Mouse (Mus musculus): ENCODE measurements around the gene Ddx23. TPM values are rescaled to one million over a fixed set of nuclear protein-coding genes. Genes with fewer than 3 reads are reported as not detected.
A peak's percentile ranks its signal among the peaks of the same experiment; 100 is the strongest.

The Ddx23 gene
- total and polyA plus RNA-seq, 2 experiments from 2014 or later: 12.9 to 25.1 TPM

DNA sequence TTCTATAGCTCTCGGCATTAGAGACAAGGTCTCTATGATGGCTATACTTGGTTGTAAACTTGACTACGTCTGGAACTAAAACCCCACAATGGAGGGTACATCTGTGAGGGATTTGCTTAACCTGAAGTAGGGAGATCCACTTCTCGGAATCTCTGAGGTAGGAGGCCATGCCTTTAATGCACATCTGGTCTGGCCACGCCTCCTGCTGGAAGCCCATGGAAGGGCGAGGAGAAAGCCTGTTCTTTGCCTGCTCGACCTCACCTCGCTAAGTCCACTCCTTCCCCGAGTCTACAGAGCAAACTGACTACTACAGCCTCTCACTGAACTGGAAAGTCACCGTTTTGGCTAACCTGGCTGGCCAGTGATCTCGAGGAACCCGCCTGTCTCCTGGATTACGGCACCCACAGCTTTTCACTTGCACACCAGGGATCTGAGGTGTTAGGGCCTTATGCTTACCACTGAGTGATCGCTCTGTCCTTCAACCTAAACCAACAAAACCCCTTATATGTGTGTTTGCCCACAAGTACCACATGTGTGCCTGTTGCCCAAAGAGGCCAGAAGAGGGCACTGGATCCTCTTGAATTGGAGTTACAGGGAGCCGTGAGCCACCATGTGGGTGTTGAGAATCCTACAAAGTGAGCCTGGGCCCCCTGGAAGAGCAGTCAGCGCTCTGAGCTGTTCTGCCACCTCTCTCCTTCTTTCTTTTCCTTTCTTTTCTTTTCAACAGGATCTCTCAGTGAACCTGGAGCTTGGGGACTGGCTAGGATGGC is 5.5 kb downstream of the Ddx23 start:
- Histone ChIP-seq H3K36me3 (replicated peaks; ENCODE audit: control insufficient read depth, insufficient read depth, low read length) (peaks cover 65% of the 10 kb centered on the region), H3K9me3 (replicated peaks; ENCODE audit: control insufficient read depth, low read length) (no peaks in the 10 kb centered on the region), H3K4me3 (ENCODE audit: low read depth, low read length) (no peak overlapping the region), H3K27ac (ENCODE audit: low read depth) (no peak overlapping the region), H3K4me1 (ENCODE audit: control insufficient read depth, insufficient read depth) (no peaks in the 10 kb centered on the region), H3K27me3 (ENCODE audit: control insufficient read depth, insufficient read depth, low read length) (no peaks in the 10 kb centered on the region), H3K9ac (replicated peaks; ENCODE audit: low read depth, low read length) (no peak overlapping the region), H3K4me2 (ENCODE audit: low read depth, low read length) (no peak overlapping the region)
- no peak for TF ChIP-seq EP300 (IDR thresholded peaks at IDR 0.05; ENCODE audit: low read depth)
- peak; percentile 23 for TF ChIP-seq CTCF (IDR thresholded peaks at IDR 0.05; ENCODE audit: low read depth)
- ATAC-seq (ENCODE audit: insufficient read depth, low read depth) (no peak), DNase-seq (ENCODE audit: low spot score) (no peak)
- WGBS: 83% methylated on average over 15 of the region's 15 CpGs

DNA sequence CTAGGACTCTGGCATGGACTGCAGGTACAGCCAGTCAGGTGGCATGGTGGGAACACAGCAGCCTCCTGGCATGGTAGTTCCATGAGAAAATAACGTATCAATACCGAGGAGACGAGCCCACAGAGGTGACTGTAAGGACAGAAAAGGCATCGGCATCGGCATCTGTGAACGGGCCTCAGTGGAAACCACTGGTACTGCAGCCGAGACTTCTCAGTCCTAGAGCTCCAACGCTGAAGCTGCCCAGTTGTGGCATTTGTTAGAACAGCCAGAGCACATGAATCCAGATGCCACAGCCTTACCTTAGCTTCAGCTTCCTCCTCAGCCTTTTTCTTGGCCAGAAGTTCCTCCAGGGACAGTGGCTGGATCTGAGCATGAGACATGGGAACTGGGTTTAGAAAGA is 10.5 kb downstream of the Ddx23 start:
- Histone ChIP-seq H3K4me3 (ENCODE audit: low read depth, low read length) (no peak overlapping the region), H3K27ac (ENCODE audit: low read depth) (no peak overlapping the region), H3K9ac (replicated peaks; ENCODE audit: low read depth, low read length) (no peak overlapping the region), H3K9me3 (replicated peaks; ENCODE audit: control insufficient read depth, low read length) (no peaks in the 10 kb centered on the region), H3K4me2 (ENCODE audit: low read depth, low read length) (no peak overlapping the region), H3K27me3 (ENCODE audit: control insufficient read depth, insufficient read depth, low read length) (no peaks in the 10 kb centered on the region), H3K36me3 (replicated peaks; ENCODE audit: control insufficient read depth, insufficient read depth, low read length) (peaks cover 95% of the 10 kb centered on the region), H3K4me1 (ENCODE audit: control insufficient read depth, insufficient read depth) (no peaks in the 10 kb centered on the region)
- WGBS: 92% methylated on average over 8 of the region's 8 CpGs
- no peak for TF ChIP-seq CTCF (IDR thresholded peaks at IDR 0.05; ENCODE audit: low read depth)
- TF ChIP-seq EP300 (IDR thresholded peaks at IDR 0.05; ENCODE audit: low read depth): no peak
- DNase-seq (ENCODE audit: low spot score): no peak
- no peak for ATAC-seq (ENCODE audit: insufficient read depth, low read depth)

DNA sequence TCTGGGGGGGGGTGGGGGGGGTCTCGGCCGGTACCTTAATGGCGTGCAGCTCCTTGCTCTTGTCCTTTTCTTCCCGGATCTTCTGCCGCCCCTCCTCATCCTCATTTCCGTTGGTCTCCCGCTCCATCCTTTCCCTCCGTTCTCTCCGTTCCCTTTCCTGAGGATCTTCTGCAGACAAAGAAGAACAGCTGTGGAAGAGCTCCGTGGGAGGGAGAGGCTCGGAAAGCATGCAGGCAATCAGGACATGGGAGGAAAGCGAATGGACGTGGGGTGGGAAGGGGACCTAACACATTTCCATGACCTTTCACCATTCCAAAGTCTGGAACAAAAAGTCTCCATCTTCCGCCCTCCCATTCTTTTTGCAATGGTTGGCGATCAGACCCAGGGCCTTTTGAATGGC is 11.3 kb downstream of the Ddx23 start:
- Histone ChIP-seq H3K4me3 (ENCODE audit: low read depth, low read length) (no peak overlapping the region), H3K27me3 (ENCODE audit: control insufficient read depth, insufficient read depth, low read length) (no peaks in the 10 kb centered on the region), H3K36me3 (replicated peaks; ENCODE audit: control insufficient read depth, insufficient read depth, low read length) (peaks cover 95% of the 10 kb centered on the region), H3K4me1 (ENCODE audit: control insufficient read depth, insufficient read depth) (no peaks in the 10 kb centered on the region), H3K27ac (ENCODE audit: low read depth) (no peak overlapping the region), H3K4me2 (ENCODE audit: low read depth, low read length) (no peak overlapping the region), H3K9ac (replicated peaks; ENCODE audit: low read depth, low read length) (no peak overlapping the region), H3K9me3 (replicated peaks; ENCODE audit: control insufficient read depth, low read length) (no peaks in the 10 kb centered on the region)
- TF ChIP-seq EP300 (IDR thresholded peaks at IDR 0.05; ENCODE audit: low read depth) (no peak), CTCF (IDR thresholded peaks at IDR 0.05; ENCODE audit: low read depth) (no peak)
- 84% methylated on average over 15 of the region's 15 CpGs for WGBS
- DNase-seq (ENCODE audit: low spot score) (no peak), ATAC-seq (ENCODE audit: insufficient read depth, low read depth) (no peak)

- no peaks in the 10 kb centered on the region for H3K4me1 ChIP-seq (ENCODE audit: control insufficient read depth, insufficient read depth)
- H3K4me2 ChIP-seq (ENCODE audit: low read depth, low read length): no peak overlapping the region
- DNase-seq (ENCODE audit: low spot score) (no peak), ATAC-seq (ENCODE audit: insufficient read depth, low read depth) (no peak)
- no peaks in the 10 kb centered on the region for H3K27me3 ChIP-seq (ENCODE audit: control insufficient read depth, insufficient read depth, low read length)
- WGBS: 89% methylated on average over 3 of the region's 3 CpGs
- H3K9ac ChIP-seq (replicated peaks; ENCODE audit: low read depth, low read length): no peak overlapping the region
- TF ChIP-seq CTCF (IDR thresholded peaks at IDR 0.05; ENCODE audit: low read depth) (no peak), EP300 (IDR thresholded peaks at IDR 0.05; ENCODE audit: low read depth) (no peak)
- no peak overlapping the region for H3K27ac ChIP-seq (ENCODE audit: low read depth)
- peaks cover 90% of the 10 kb centered on the region for H3K36me3 ChIP-seq (replicated peaks; ENCODE audit: control insufficient read depth, insufficient read depth, low read length)
- no peak overlapping the region for H3K4me3 ChIP-seq (ENCODE audit: low read depth, low read length)
- H3K9me3 ChIP-seq (replicated peaks; ENCODE audit: control insufficient read depth, low read length): no peaks in the 10 kb centered on the region
These were observed 14.6 kb downstream of the Ddx23 start for GRCm38 (mm10) chr15:98648071-98648470.

- WGBS: 88% methylated on average over 10 of the region's 10 CpGs
- no peak overlapping the region for H3K9ac ChIP-seq (replicated peaks; ENCODE audit: low read depth, low read length)
- TF ChIP-seq CTCF (IDR thresholded peaks at IDR 0.05; ENCODE audit: low read depth): no peak
- no peak overlapping the region for H3K4me2 ChIP-seq (ENCODE audit: low read depth, low read length)
- ATAC-seq (ENCODE audit: insufficient read depth, low read depth) (no peak), DNase-seq (ENCODE audit: low spot score) (no peak)
- no peaks in the 10 kb centered on the region for H3K9me3 ChIP-seq (replicated peaks; ENCODE audit: control insufficient read depth, low read length)
- no peaks in the 10 kb centered on the region for H3K27me3 ChIP-seq (ENCODE audit: control insufficient read depth, insufficient read depth, low read length)
- no peak overlapping the region for H3K4me3 ChIP-seq (ENCODE audit: low read depth, low read length)
- H3K36me3 ChIP-seq (replicated peaks; ENCODE audit: control insufficient read depth, insufficient read depth, low read length): peaks cover 83% of the 10 kb centered on the region
- no peaks in the 10 kb centered on the region for H3K4me1 ChIP-seq (ENCODE audit: control insufficient read depth, insufficient read depth)
- no peak overlapping the region for H3K27ac ChIP-seq (ENCODE audit: low read depth)
These were observed 15.4 kb downstream of the Ddx23 start for GRCm38 (mm10) chr15:98647308-98647707.

DNA sequence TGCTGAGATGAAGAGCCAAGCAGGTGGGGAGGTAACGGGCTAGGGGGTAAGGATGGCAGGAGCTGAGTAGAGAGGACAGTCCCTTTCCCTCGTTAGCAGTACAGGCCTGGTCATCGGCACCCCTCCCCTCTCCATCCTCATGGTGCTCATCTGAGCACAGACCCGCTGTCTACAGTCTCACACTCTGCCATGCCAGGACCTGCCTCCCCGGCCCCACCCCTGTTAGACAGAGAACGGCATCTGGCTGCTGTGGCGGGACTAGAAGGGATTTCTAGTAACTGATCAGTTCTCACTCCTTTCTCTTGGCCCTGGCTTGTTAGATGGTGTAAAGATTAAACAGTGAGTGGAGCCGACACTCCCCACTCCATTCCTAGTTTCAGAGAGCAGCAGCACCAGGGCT is 16.0 kb downstream of the Ddx23 start:
- DNase-seq (ENCODE audit: low spot score): no peak
- no peaks in the 10 kb centered on the region for H3K9me3 ChIP-seq (replicated peaks; ENCODE audit: control insufficient read depth, low read length)
- H3K36me3 ChIP-seq (replicated peaks; ENCODE audit: control insufficient read depth, insufficient read depth, low read length): peaks cover 77% of the 10 kb centered on the region
- TF ChIP-seq CTCF (IDR thresholded peaks at IDR 0.05; ENCODE audit: low read depth): no peak
- WGBS: 74% methylated on average over 8 of the region's 8 CpGs
- H3K4me2 ChIP-seq (ENCODE audit: low read depth, low read length): no peak overlapping the region
- no peak overlapping the region for H3K9ac ChIP-seq (replicated peaks; ENCODE audit: low read depth, low read length)
- ATAC-seq (ENCODE audit: insufficient read depth, low read depth): no peak
- no peaks in the 10 kb centered on the region for H3K4me1 ChIP-seq (ENCODE audit: control insufficient read depth, insufficient read depth)
- H3K27me3 ChIP-seq (ENCODE audit: control insufficient read depth, insufficient read depth, low read length): no peaks in the 10 kb centered on the region
- no peak overlapping the region for H3K4me3 ChIP-seq (ENCODE audit: low read depth, low read length)
- H3K27ac ChIP-seq (ENCODE audit: low read depth): no peak overlapping the region

All from heart, postnatal 0 days (tissue).